23 mouse cellular contexts compared by ENCODE assay signal in the genomic region with DNA sequence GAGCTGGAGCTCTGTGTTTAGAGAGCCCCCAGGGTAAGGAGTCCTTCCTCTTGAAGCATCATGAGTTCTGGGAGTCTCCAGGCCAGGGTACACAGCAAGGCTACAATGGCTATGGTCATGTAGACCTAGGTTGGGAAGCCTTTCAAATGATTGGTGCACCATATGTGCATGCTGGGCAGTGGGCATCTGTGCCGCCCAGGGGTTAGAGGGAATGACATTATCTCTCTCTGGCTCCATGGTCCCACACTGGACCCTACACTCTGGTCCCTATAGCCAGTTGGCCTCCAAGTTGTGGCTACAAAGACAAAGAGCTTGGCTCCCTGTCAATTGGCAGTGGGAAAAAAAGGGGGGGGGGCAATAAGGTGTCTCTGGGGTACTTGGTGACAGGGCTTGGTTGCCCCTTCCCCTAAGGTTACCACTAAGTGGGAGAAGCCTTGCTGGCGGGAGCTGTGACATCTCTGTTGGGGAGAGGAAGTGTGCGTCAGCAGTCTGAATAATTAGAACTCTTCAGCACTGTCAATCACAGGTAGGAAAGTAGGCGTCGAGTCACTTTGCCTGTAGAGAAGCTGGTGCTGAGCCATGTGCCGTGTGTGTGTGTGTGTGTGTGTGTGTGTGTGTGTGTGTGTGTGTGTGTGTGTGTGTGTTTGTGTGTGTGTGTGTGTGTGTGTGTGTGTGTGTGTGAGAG. TPM values are rescaled to one million over a fixed set of nuclear protein-coding genes. Genes with fewer than 3 reads are reported as not detected.
DNase-seq lines count a peak whose midpoint lies in the region; ATAC-seq and TF ChIP-seq lines count a peak whose summit lies in the region.
"Had no signal": no experiment of that assay in that cellular context is flagged by ENCODE, and none has a peak within 500 bp of the region (broad histone marks: within the 10 kb centered on the region; RNA-seq: fewer than 3 reads in every experiment).

No protein-coding gene starts in this region.

- no peak overlapping the region for H3K27ac ChIP-seq in forebrain, embryonic 14.5 days (ENCODE audit: low read depth, low read length)
- no peak overlapping the region for H3K27ac ChIP-seq in forebrain, embryonic 12.5 days
- H3K27ac ChIP-seq in forebrain, postnatal 0 days (ENCODE audit: low read depth, low read length) = peak overlapping the region; percentile 35; the same call in 1 of the 2 replicates
- H3K27ac ChIP-seq: embryonic facial prominence, embryonic 10.5 days; heart, embryonic 15.5 days; hindbrain, embryonic 13.5 days; kidney, postnatal 0 days; limb, embryonic 15.5 days; liver, embryonic 14.5 days; midbrain, embryonic 15.5 days; neural tube, embryonic 12.5 days had no signal

- no peak overlapping the region for H3K9ac ChIP-seq in forebrain, embryonic 14.5 days (ENCODE audit: low read length)
- H3K9ac ChIP-seq in forebrain, embryonic 12.5 days = no peak overlapping the region
- H3K9ac ChIP-seq in forebrain, postnatal 0 days = no peak overlapping the region
- H3K9ac ChIP-seq: heart, embryonic 15.5 days; hindbrain, embryonic 13.5 days; limb, embryonic 15.5 days; liver, embryonic 14.5 days; lung, embryonic 14.5 days; midbrain, embryonic 15.5 days; neural tube, embryonic 12.5 days had no signal

- 38% methylated on average over 5 of the region's 6 CpGs for WGBS in forebrain, embryonic 14.5 days
- 68% methylated on average over 6 of the region's 6 CpGs for WGBS in forebrain, embryonic 12.5 days
- WGBS in forebrain, postnatal 0 days = 16% methylated on average over 6 of the region's 6 CpGs

- 0 out of 2 replicates have a peak, but pooled peaks have one; percentile 18 for ATAC-seq in forebrain, embryonic 14.5 days
- ATAC-seq in forebrain, embryonic 12.5 days (ENCODE audit: low FRiP score) = no peak
- ATAC-seq in forebrain, postnatal 0 days = peak; percentile 71; the same call in 1 of the 2 replicates
- ATAC-seq: midbrain, embryonic 15.5 days had no signal

- no peak overlapping the region for H3K4me3 ChIP-seq in forebrain, embryonic 14.5 days (ENCODE audit: low read depth, low read length)
- no peak overlapping the region for H3K4me3 ChIP-seq in forebrain, embryonic 12.5 days (replicated peaks)
- no peak overlapping the region for H3K4me3 ChIP-seq in forebrain, postnatal 0 days (ENCODE audit: low read depth, low read length)
- H3K4me3 ChIP-seq: embryonic facial prominence, embryonic 10.5 days; heart, embryonic 15.5 days; hindbrain, embryonic 13.5 days; limb, embryonic 15.5 days; midbrain, embryonic 15.5 days; neural tube, embryonic 12.5 days had no signal

- no peak overlapping the region for H3K4me2 ChIP-seq in forebrain, embryonic 14.5 days (ENCODE audit: low read length)
- H3K4me2 ChIP-seq in forebrain, embryonic 12.5 days = no peak overlapping the region
- no peak overlapping the region for H3K4me2 ChIP-seq in forebrain, postnatal 0 days (ENCODE audit: low read depth)
- H3K4me2 ChIP-seq: heart, embryonic 15.5 days; hindbrain, embryonic 13.5 days; limb, embryonic 15.5 days; lung, embryonic 14.5 days; midbrain, embryonic 15.5 days; neural tube, embryonic 12.5 days had no signal

- H3K36me3 ChIP-seq in forebrain, embryonic 14.5 days (ENCODE audit: control insufficient read depth, insufficient read depth, low read length) = peaks cover 6% of the 10 kb centered on the region; the same call in 1 of the 2 replicates
- H3K36me3 ChIP-seq in forebrain, embryonic 12.5 days (replicated peaks) = 0 out of 2 replicates have a peak, but pooled peaks cover 4% of the 10 kb centered on the region
- H3K36me3 ChIP-seq in forebrain, postnatal 0 days (ENCODE audit: insufficient read depth) = no peaks in the 10 kb centered on the region
- H3K36me3 ChIP-seq: embryonic facial prominence, embryonic 10.5 days; heart, embryonic 15.5 days; hindbrain, embryonic 13.5 days; limb, embryonic 15.5 days; midbrain, embryonic 15.5 days had no signal

- TF ChIP-seq CTCF in forebrain, postnatal 0 days (IDR thresholded peaks at IDR 0.05; ENCODE audit: low read depth) = no peak

- intact Hi-C loops in left cerebral cortex, postnatal 14 days (cut with DNase I) = loop anchor here (5.0 kb wide), 1 partner anchor 45 kb away; the partner anchor contains the start of gene Coro2b

- H3K9me3 ChIP-seq in forebrain, embryonic 14.5 days (replicated peaks; ENCODE audit: control insufficient read depth, low read length) = no peaks in the 10 kb centered on the region
- H3K9me3 ChIP-seq in forebrain, embryonic 12.5 days = no peaks in the 10 kb centered on the region
- no peaks in the 10 kb centered on the region for H3K9me3 ChIP-seq in forebrain, postnatal 0 days (ENCODE audit: low read length)
- H3K9me3 ChIP-seq: embryonic facial prominence, embryonic 10.5 days; heart, embryonic 15.5 days; hindbrain, embryonic 13.5 days; limb, embryonic 15.5 days; midbrain, embryonic 15.5 days; neural tube, embryonic 12.5 days had no signal

- no peaks in the 10 kb centered on the region for H3K27me3 ChIP-seq in forebrain, embryonic 14.5 days (replicated peaks; ENCODE audit: control insufficient read depth, insufficient read depth, low read length)
- no peaks in the 10 kb centered on the region for H3K27me3 ChIP-seq in forebrain, embryonic 12.5 days
- H3K27me3 ChIP-seq in forebrain, postnatal 0 days (ENCODE audit: insufficient read depth, low read length) = no peaks in the 10 kb centered on the region
- H3K27me3 ChIP-seq: heart, embryonic 15.5 days; hindbrain, embryonic 13.5 days; limb, embryonic 15.5 days; midbrain, embryonic 15.5 days; neural tube, embryonic 12.5 days had no signal

- peak; percentile 52 for DNase-seq in forebrain, embryonic 14.5 days (ENCODE audit: low spot score)
- peak; percentile 57 to 59 for DNase-seq in left cerebral cortex, postnatal 14 days (ENCODE audit: low spot score in 2 of 2)
- DNase-seq in left cerebral cortex, adult 8-10 months (ENCODE audit: low spot score in 2 of 2) = no peak
- peak; percentile 82 for DNase-seq in brain, adult 2 months (ENCODE audit: low read depth, low spot score)
- no peak for DNase-seq in forebrain, postnatal 0 days
- DNase-seq in right cerebral cortex, adult 18-20 months = no peak
- DNase-seq in retina, embryonic 14.5 days (ENCODE audit: low spot score) = no peak
- DNase-seq: adrenal gland, postnatal 14 days; B cell, adult 2 months; heart, postnatal 36 days; kidney, adult 2 months; lung, embryonic 14.5 days; lung, postnatal 4 days; right cerebral cortex, postnatal 4 days had no signal

- H3K4me1 ChIP-seq in forebrain, embryonic 14.5 days (ENCODE audit: control insufficient read depth, insufficient read depth, low read length) = no peaks in the 10 kb centered on the region
- H3K4me1 ChIP-seq in forebrain, embryonic 12.5 days = peaks cover 12% of the 10 kb centered on the region
- 0 out of 2 replicates have a peak, but pooled peaks cover 4% of the 10 kb centered on the region for H3K4me1 ChIP-seq in forebrain, postnatal 0 days (ENCODE audit: insufficient read depth)

RNA-seq across cellular contexts. Expression of gene Coro2b, which starts 44.4 kb away (rescaled TPM):
- polyA plus RNA-seq in forebrain, embryonic 14.5 days (2014; fragmentation: Nextera tagmentation; extraction: Ambion mirVana) = 29.0 and 33.2 TPM in 2 replicates
- polyA plus RNA-seq in forebrain, embryonic 12.5 days (2016; fragmentation: Nextera tagmentation; extraction: Ambion mirVana) = 37.6 and 38.1 TPM in 2 replicates
- 100 to 1,000 TPM; 142 to 155 TPM for total RNA-seq in left cerebral cortex, postnatal 14 days (2021)
- 100 to 1,000 TPM; 159 to 171 (median 170) TPM for total RNA-seq in left cerebral cortex, adult 8-10 months (2022)
- 43.3 and 53.2 TPM in 2 replicates for total RNA-seq in forebrain, postnatal 0 days (2014; rRNA removed)
- 24.7 and 31.6 TPM in 2 replicates for polyA plus RNA-seq in forebrain, postnatal 0 days (2015; fragmentation: Nextera tagmentation; extraction: Ambion mirVana)

Comparison
In these comparisons a context has a peak if more than half of its experiments do, and no peak if none do; other contexts are left out.
1. DNase-seq: peak in forebrain, embryonic 14.5 days (single experiment), left cerebral cortex, postnatal 14 days (2 of 2) and brain, adult 2 months (single experiment); none in left cerebral cortex, adult 8-10 months (0 of 2), forebrain, postnatal 0 days (single experiment), right cerebral cortex, adult 18-20 months (single experiment) and retina, embryonic 14.5 days (single experiment).